Mouse (Mus musculus): ENCODE data around the gene Abca3.

GRCm38 (mm10) chr17:24355284-24355683 lies 3.5 kb downstream of the Abca3 start:
- TF ChIP-seq CTCF (IDR thresholded peaks at IDR 0.05; ENCODE audit: extremely low read depth, insufficient read depth, insufficient read length, insufficient replicate concordance) = no peak
- TF ChIP-seq POLR2A (IDR thresholded peaks at IDR 0.05; ENCODE audit: low read depth, low read length) = no peak
